Mouse (Mus musculus) heart, adult 2 months (tissue): Measurements from ENCODE around the gene Ginm1. TPM values are rescaled to one million over a fixed set of nuclear protein-coding genes. Genes with fewer than 3 reads are reported as not detected.
A peak's percentile ranks its signal among the peaks of the same experiment; 100 is the strongest.

Experiments
- DNase-seq, 2 experiments: peaks; one replicate each; pipeline ENCODE4 v3.0.0; 2021
- H3K27ac ChIP-seq: fragments of 200-600 bp; 2 replicates; pipeline ENCODE4 v1.8.1; 2022
- H3K27me3 ChIP-seq: fragments of 200-500 bp; 2 replicates; pipeline ENCODE4 v1.6.1; 2012; ENCODE audit warnings: mild to moderate bottlenecking, low read length, inconsistent platforms, mixed read lengths; ENCODE audit not compliant: control insufficient read depth, insufficient read depth
- H3K36me3 ChIP-seq: fragments of 200-500 bp; 2 replicates; pipeline ENCODE4 v1.6.1; 2012; ENCODE audit warnings: low read length, inconsistent platforms; ENCODE audit not compliant: control insufficient read depth, insufficient read depth
- H3K4me1 ChIP-seq: fragments of 200-500 bp; 2 replicates; pipeline ENCODE4 v1.6.1; 2011; ENCODE audit warnings: low read length; ENCODE audit not compliant: control insufficient read depth, insufficient read depth
- H3K4me3 ChIP-seq: fragments of 200-600 bp; 2 replicates; pipeline ENCODE4 v1.8.1; 2022
- H3K79me2 ChIP-seq: fragments of 200-500 bp; replicated peaks from 2 replicates; pipeline ENCODE4 v1.6.1; 2012; ENCODE audit warnings: mild to moderate bottlenecking, inconsistent platforms, low read length, moderate library complexity, mixed read lengths; ENCODE audit not compliant: control insufficient read depth, insufficient read depth
- H3K9ac ChIP-seq: fragments of 200-500 bp; 2 replicates; pipeline ENCODE4 v1.6.1; 2012; ENCODE audit warnings: low read depth, mild to moderate bottlenecking, control low read depth, inconsistent platforms, low read length, mixed read lengths
- CTCF ChIP-seq: fragments of 200-600 bp; IDR thresholded peaks from 2 replicates; pipeline ENCODE4 v1.8.1; 2022; ENCODE audit warnings: antibody characterized with exemption, mild to moderate bottlenecking, moderate library complexity
- EP300 ChIP-seq: fragments of 200-500 bp; IDR thresholded peaks from 2 replicates; pipeline ENCODE4 v1.6.1; 2011; ENCODE audit warnings: low read depth, low read length, control low read depth; ENCODE audit not compliant: insufficient read depth
- POLR2A ChIP-seq: fragments of 200-500 bp; IDR thresholded peaks from 2 replicates; pipeline ENCODE4 v1.6.1; 2011; ENCODE audit warnings: mild to moderate bottlenecking, low read depth, low read length, control low read depth; ENCODE audit not compliant: insufficient read depth
- WGBS: fragments of 180-500 bp; shearing (Covaris S2); methylation state at CpG from one replicate; pipeline ENCODE4 v1.1.7; 2018; 5-methylcytosine and 5-hydroxymethylcytosine counted together
- intact Hi-C: fragments of 180-260 bp; cut with DNase I; formaldehyde crosslinking; loops from one replicate; pipeline ENCODE4 v1.15.1; 2025
- long read RNA-seq: library from polyadenylated mRNA; stranded (forward); transcript quantifications from one replicate; pipeline ENCODE4 v2.0.0, GENCODE M21; 2021
- polyA plus RNA-seq: library from polyadenylated mRNA; depleted of rRNA; stranded (reverse); fragments of >200 nt; gene quantifications from 2 replicates; pipeline ENCODE4 v1.2.3, GENCODE M21; 2012; rRNA removed
- total RNA-seq, 2 experiments: library from RNA; stranded (reverse); gene quantifications; 2 replicates each; pipeline ENCODE4 v1.2.3; 2021

Ginm1 gene
- total RNA-seq, result 100 to 1,000 TPM in 1 of 2 experiments, 10 to 100 TPM in 1; 94.5 to 123 TPM
- polyA plus RNA-seq, result 39.6 and 65.7 TPM in 2 replicates
- long read RNA-seq, transcript Ginm1-204 (8 exons, 1,525 nt), result major isoform, 97 of 119 reads
- long read RNA-seq, transcript Ginm1-201 (8 exons, 1,557 nt), result minor isoform, 16 of 119 reads
- long read RNA-seq, partial matches to known transcripts, result 1 of 119 reads
- long read RNA-seq, other reads (novel, unspliced or antisense), result 4 of 119 reads

DNA sequence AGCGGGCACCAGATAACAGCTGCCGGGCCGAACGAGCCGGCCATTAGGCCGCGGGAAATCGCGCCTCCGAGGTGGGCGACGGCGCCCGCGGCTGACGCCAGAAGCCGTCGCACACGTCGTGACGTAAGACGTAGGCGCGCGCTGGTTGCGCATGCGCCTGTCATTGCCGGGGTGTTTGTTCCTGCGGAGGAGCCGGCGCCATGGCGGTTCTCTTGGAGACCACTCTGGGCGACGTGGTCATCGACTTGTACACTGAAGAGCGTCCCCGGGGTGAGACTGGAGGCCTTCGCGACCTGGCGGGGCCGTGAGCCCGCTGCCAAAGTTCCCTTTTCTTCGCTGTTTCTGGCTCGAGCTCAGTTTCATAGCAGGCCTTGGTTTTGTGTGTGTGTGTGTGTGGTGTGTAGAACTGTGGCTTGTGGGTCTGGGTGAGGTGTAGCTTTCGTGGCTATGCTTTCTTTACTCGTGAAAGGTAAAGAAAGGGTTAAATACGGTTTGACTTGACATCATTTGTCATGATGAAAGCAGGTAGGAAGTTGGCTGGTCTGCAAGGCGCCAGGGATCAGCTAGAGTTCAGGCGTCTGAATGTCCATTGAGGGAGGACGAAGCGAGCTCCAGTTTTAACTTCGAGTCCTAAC lies at the start of gene Ginm1, which contains the start of gene Ppil4:
Gene Ginm1, minus strand, starts transcription at position 74 of the 635 bp plus-strand sequence.
Gene Ppil4, plus strand, starts transcription at position 141 of the 635 bp plus-strand sequence.
- Histone ChIP-seq H3K79me2 (no peaks in the 10 kb centered on the region), H3K27ac (peak within 1 kb of the TSS; percentile 89), H3K4me1 (peaks cover 3% of the 10 kb centered on the region), H3K4me3 (peak within 1 kb of the TSS; percentile 91), H3K27me3 (no peaks in the 10 kb centered on the region), H3K9ac (peak within 1 kb of the TSS; percentile 84), H3K36me3 (peaks cover 7% of the 10 kb centered on the region)
- peak; percentile 93 to 95 for DNase-seq
- WGBS, result under 1% methylated on average over 52 of the region's 52 CpGs
- TF ChIP-seq EP300 (peak; percentile 66; the same call in 1 of the 2 replicates), CTCF (no peak), POLR2A (peak; percentile 95)
- intact Hi-C loops, result loop anchor here (2.0 to 10.0 kb wide), 3 partner anchors 14 to 162 kb away; partner anchors contain the start of genes Lats1, Pcmt1 and Tab2

DNA sequence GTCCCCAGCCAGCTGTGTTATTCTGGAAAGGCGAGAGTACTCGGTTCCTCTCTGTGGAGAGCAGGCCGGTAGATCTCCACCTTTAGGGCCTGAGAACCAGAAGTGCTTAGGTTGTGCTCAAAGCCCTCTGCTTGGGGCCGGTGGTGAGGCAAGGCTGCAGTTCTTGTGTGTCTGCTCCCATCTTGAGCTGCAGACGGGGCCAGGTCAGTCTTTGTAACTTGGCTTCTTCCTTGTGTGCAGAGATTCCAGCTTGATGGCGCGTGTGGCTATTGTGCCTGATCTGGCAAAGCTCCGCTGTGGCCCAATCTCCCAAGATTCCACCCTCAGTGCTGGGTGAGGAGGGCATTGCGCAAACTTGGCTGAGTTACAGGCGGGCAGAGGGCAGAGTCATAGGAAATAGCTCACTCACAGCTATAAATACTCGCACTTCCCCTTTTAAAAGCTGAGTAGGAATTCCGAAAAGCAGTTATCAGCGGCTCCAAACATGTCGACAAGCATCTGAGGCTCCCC lies 49.0 kb upstream of the Ginm1 start:
- Histone ChIP-seq H3K27ac (peak overlapping the region; percentile 75), H3K4me3 (no peak overlapping the region; the same call in 1 of the 2 replicates), H3K27me3 (no peaks in the 10 kb centered on the region), H3K79me2 (no peaks in the 10 kb centered on the region), H3K4me1 (peaks cover 7% of the 10 kb centered on the region), H3K9ac (peak overlapping the region; percentile 11; the same call in 1 of the 2 replicates), H3K36me3 (no peaks in the 10 kb centered on the region)
- TF ChIP-seq POLR2A, result 0 out of 2 replicates have a peak, but pooled peaks have one; percentile 39
- peak; percentile 80; the same call in 1 of the 2 replicates for TF ChIP-seq EP300
- TF ChIP-seq CTCF, result no peak
- intact Hi-C loops, result no loop called here
- 2% methylated on average over 14 of the region's 14 CpGs for WGBS
- peak; percentile 80 to 90 for DNase-seq

DNA sequence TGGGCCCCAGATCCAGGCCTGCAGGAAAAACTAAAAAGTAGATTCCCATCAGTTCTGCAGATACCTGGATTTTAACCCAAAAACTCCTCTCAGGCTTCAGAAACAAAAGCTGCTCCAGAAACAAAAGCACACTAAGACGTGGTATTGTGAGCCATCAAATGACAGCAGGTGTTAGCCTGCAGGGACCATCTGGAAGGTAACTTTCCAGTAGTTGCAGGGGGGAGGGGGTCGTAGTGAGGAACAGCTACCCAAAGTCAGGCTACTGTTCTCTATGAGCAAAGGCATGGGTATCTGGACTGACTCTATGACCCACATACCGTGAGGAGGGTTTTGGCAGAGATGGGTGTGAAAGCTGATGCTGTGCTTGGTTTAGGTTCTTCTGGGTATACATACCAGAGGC lies 48.2 kb upstream of the Ginm1 start:
- no peak overlapping the region for H3K4me3 ChIP-seq
- no peak overlapping the region for H3K27ac ChIP-seq
- H3K9ac ChIP-seq, result no peak overlapping the region
- H3K36me3 ChIP-seq, result no peaks in the 10 kb centered on the region
- TF ChIP-seq POLR2A, result no peak
- no peak for TF ChIP-seq EP300
- no peak for TF ChIP-seq CTCF
- WGBS, result 68% methylated on average over 3 of the region's 3 CpGs
- no peaks in the 10 kb centered on the region for H3K27me3 ChIP-seq
- H3K79me2 ChIP-seq, result no peaks in the 10 kb centered on the region
- intact Hi-C loops, result no loop called here
- H3K4me1 ChIP-seq, result peaks cover 7% of the 10 kb centered on the region
- DNase-seq, result no peak

DNA sequence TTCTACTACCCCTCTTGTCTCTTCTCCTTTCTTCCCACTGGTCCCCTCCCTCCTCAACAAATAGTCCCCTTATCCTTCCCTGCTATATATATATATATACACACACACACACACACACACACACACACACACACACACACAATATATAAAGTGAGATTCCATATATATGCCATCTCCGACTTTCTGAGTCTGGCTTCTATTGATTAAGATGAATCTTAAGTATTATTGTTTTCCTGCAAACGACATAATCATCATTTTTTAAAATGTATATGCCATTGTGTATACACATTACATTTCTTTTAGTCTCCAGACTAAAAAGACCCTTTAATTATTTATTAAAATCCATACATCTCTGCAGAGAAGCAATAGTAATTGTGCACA lies 47.7 kb upstream of the Ginm1 start:
- WGBS, result 87% methylated on average over 2 of the region's 2 CpGs
- Histone ChIP-seq H3K4me1 (peaks cover 7% of the 10 kb centered on the region), H3K4me3 (no peak overlapping the region), H3K27me3 (no peaks in the 10 kb centered on the region), H3K9ac (no peak overlapping the region), H3K27ac (no peak overlapping the region), H3K36me3 (no peaks in the 10 kb centered on the region), H3K79me2 (no peaks in the 10 kb centered on the region)
- intact Hi-C loops, result no loop called here
- no peak for DNase-seq
- no peak for TF ChIP-seq EP300
- no peak for TF ChIP-seq POLR2A
- no peak for TF ChIP-seq CTCF

DNA sequence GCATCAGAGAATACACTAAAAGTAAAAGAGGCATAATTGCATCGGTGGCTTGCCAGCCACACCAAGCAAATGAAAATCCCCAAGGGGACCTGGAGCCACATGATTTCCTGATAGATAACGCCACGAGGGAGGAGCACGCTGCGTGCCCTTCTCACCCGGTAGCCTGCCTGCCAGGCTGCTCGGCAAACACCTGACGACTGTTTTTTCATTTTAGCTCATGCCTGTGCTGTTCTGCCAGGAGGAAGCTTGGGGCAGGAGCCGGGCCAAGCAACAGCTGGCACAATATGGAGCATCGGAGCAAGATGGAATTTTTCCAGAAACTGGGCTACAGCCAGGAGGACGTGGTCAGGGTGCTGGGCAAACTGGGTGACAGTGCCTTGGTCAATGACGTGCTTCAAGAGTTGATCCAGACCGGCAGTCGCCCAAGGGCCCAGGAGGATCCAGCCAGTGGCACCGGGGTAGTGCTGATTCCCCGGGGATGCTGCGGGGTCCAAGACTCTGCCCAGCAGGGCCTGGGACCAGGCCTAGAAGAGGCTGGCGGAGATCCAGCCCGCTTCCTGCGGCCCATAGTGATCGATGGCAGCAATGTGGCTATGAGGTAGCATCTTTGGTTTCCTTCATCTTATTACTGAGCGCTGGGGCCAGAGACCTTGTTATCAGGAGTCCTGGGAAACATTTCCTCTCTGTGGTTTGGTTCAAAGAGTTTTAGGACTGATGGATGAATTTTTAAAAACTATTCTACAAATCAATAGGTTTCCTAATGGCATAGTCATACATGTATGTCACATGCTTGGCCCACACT lies 47.1 kb upstream of the Ginm1 start:
- Histone ChIP-seq H3K4me3 (no peak overlapping the region), H3K9ac (no peak overlapping the region), H3K4me1 (peaks cover 7% of the 10 kb centered on the region), H3K79me2 (no peaks in the 10 kb centered on the region), H3K36me3 (no peaks in the 10 kb centered on the region), H3K27ac (0 out of 2 replicates have a peak overlapping the region, but pooled peaks have one; percentile 14), H3K27me3 (no peaks in the 10 kb centered on the region)
- WGBS, result 40% methylated on average over 22 of the region's 22 CpGs
- intact Hi-C loops, result no loop called here
- TF ChIP-seq CTCF, result no peak
- no peak for TF ChIP-seq POLR2A
- TF ChIP-seq EP300, result no peak
- DNase-seq, result peak in 1 of 2 experiments; percentile 69
